Mouse (Mus musculus): ENCODE results near the gene Taf5. TPM values are rescaled to one million over a fixed set of nuclear protein-coding genes. Genes with fewer than 3 reads are reported as not detected.

Taf5 gene
- polyA plus RNA-seq, 1 experiment, result 2.4 TPM

DNA sequence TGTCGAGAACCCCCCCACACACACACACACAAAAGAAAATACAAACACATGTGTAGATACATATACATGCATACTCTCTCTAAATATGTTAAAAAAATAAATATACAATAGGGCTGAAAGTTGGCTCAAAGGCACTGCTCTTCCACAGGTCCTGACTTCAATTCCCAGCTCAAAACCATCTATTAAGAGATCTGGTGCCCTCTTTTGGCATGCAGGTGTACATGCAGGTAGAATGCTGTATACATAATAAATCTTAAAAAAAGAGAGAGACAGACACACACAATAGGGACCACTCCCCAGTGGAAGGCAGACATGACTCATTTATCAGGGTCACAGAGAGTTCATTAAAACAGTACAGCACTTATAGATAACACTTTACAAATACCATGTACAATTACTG is 21.2 kb upstream of the Taf5 start:
- WGBS, result 93% methylated on average over 1 of the region's 1 CpGs
- DNase-seq (ENCODE audit: low read depth in 1 of 2, low spot score in 2 of 2), result no peak
- H3K36me3 ChIP-seq (ENCODE audit: control insufficient read depth, insufficient read depth, low read length), result peaks cover 7% of the 10 kb centered on the region
- H3K27ac ChIP-seq (ENCODE audit: insufficient read depth, low read length), result no peak overlapping the region
- H3K27me3 ChIP-seq (ENCODE audit: control insufficient read depth, insufficient read depth, low read length), result no peaks in the 10 kb centered on the region
- H3K4me3 ChIP-seq (ENCODE audit: extremely low read depth, insufficient read depth, insufficient read length), result no peak overlapping the region
- peaks cover 3% of the 10 kb centered on the region; the same call in 1 of the 2 replicates for H3K4me1 ChIP-seq (ENCODE audit: control insufficient read depth, insufficient read depth, insufficient read length)
- no peak for TF ChIP-seq POLR2A (IDR thresholded peaks at IDR 0.05; ENCODE audit: low read depth, low read length)
- TF ChIP-seq CTCF (IDR thresholded peaks at IDR 0.05; ENCODE audit: extremely low read depth, insufficient read depth, insufficient read length, insufficient replicate concordance), result no peak

DNA sequence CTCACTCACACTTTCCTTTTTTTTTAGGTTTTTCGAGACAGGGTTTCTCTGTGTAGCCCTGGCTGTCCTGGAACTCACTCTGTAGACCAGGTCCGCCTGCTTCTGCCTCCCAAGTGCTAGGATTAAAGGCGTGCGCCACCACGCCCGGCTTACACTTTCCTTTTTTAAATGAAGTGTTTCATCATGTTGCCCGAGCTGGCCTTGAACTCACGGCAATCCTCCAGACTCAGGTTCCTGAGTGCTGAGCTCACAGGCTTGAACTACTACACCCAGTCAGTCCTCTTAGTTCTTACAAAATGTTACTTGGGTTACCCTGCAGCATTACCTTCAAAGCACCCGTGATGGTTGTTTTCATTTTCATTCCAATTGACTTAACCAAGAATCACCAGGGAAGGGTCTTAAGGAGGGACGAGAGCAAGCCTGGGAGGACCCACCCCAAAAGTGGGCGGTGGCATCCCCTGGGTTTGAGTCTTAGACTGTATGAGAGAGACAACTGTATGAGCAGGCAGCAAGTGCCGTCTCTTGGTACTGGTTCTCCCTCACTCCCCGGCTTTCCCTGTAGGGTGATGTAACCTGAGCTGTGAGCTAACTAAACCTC is 20.2 kb upstream of the Taf5 start:
- no peak for DNase-seq (ENCODE audit: low read depth in 1 of 2, low spot score in 2 of 2)
- WGBS, result 92% methylated on average over 13 of the region's 13 CpGs
- Histone ChIP-seq H3K4me1 (ENCODE audit: control insufficient read depth, insufficient read depth, insufficient read length) (peaks cover 3% of the 10 kb centered on the region; the same call in 1 of the 2 replicates), H3K4me3 (ENCODE audit: extremely low read depth, insufficient read depth, insufficient read length) (no peak overlapping the region), H3K36me3 (ENCODE audit: control insufficient read depth, insufficient read depth, low read length) (peaks cover 7% of the 10 kb centered on the region), H3K27ac (ENCODE audit: insufficient read depth, low read length) (no peak overlapping the region), H3K27me3 (ENCODE audit: control insufficient read depth, insufficient read depth, low read length) (no peaks in the 10 kb centered on the region)
- TF ChIP-seq POLR2A (IDR thresholded peaks at IDR 0.05; ENCODE audit: low read depth, low read length) (no peak), CTCF (IDR thresholded peaks at IDR 0.05; ENCODE audit: extremely low read depth, insufficient read depth, insufficient read length, insufficient replicate concordance) (no peak)

DNA sequence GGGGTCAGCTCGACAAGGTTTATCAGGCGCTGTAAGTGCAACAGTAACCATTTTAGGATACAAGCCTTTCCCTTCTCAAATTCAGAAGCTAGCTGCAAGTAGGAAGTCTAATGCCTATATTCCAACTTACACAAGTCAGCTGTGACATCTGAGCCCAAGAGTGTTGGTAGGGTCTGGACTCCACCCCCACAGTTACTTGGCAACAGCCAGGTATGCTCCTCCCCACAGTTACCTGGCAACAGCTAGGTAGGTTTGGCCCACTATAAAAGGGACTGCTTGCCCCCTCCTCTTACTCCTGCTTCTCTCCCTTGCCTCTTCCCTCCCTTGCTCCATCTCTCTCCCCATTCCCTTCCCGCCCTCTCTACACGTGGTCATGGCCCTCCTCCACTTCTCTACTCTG is 18.5 kb upstream of the Taf5 start:
- peaks cover 3% of the 10 kb centered on the region; the same call in 1 of the 2 replicates for H3K4me1 ChIP-seq (ENCODE audit: control insufficient read depth, insufficient read depth, insufficient read length)
- DNase-seq (ENCODE audit: low read depth in 1 of 2, low spot score in 2 of 2), result no peak
- TF ChIP-seq CTCF (IDR thresholded peaks at IDR 0.05; ENCODE audit: extremely low read depth, insufficient read depth, insufficient read length, insufficient replicate concordance), result no peak
- no peak for TF ChIP-seq POLR2A (IDR thresholded peaks at IDR 0.05; ENCODE audit: low read depth, low read length)
- no peak overlapping the region for H3K27ac ChIP-seq (ENCODE audit: insufficient read depth, low read length)
- WGBS, result 80% methylated on average over 4 of the region's 4 CpGs
- H3K36me3 ChIP-seq (ENCODE audit: control insufficient read depth, insufficient read depth, low read length), result peaks cover 7% of the 10 kb centered on the region
- no peak overlapping the region for H3K4me3 ChIP-seq (ENCODE audit: extremely low read depth, insufficient read depth, insufficient read length)
- H3K27me3 ChIP-seq (ENCODE audit: control insufficient read depth, insufficient read depth, low read length), result no peaks in the 10 kb centered on the region

DNA sequence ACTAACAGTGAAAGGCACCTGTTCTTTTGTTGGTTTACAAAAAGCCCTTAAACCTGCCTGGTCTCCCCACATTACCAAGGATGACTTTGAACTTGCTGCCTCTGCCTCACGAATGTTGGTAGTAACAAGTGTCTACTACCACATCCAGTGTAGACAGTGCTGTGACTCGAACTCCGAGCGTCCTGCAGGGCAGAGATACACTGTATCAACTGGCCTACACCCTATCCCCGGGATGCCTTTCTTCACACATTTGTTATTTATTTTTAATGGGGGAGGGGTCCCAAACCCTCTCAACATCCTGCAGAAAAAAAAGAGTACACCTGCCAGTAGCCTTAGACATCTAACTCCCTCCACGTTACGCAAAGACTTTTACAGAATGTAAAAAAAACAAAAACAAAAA is 17.7 kb upstream of the Taf5 start:
- no peak for DNase-seq (ENCODE audit: low read depth in 1 of 2, low spot score in 2 of 2)
- peak overlapping the region; percentile 87; the same call in 1 of the 2 replicates for H3K4me3 ChIP-seq (ENCODE audit: extremely low read depth, insufficient read depth, insufficient read length)
- H3K4me1 ChIP-seq (ENCODE audit: control insufficient read depth, insufficient read depth, insufficient read length), result peaks cover 3% of the 10 kb centered on the region; the same call in 1 of the 2 replicates
- H3K27me3 ChIP-seq (ENCODE audit: control insufficient read depth, insufficient read depth, low read length), result no peaks in the 10 kb centered on the region
- H3K27ac ChIP-seq (ENCODE audit: insufficient read depth, low read length), result no peak overlapping the region
- WGBS, result 12% methylated on average over 7 of the region's 7 CpGs
- TF ChIP-seq POLR2A (IDR thresholded peaks at IDR 0.05; ENCODE audit: low read depth, low read length) (no peak), CTCF (IDR thresholded peaks at IDR 0.05; ENCODE audit: extremely low read depth, insufficient read depth, insufficient read length, insufficient replicate concordance) (no peak)
- peaks cover 7% of the 10 kb centered on the region for H3K36me3 ChIP-seq (ENCODE audit: control insufficient read depth, insufficient read depth, low read length)

DNA sequence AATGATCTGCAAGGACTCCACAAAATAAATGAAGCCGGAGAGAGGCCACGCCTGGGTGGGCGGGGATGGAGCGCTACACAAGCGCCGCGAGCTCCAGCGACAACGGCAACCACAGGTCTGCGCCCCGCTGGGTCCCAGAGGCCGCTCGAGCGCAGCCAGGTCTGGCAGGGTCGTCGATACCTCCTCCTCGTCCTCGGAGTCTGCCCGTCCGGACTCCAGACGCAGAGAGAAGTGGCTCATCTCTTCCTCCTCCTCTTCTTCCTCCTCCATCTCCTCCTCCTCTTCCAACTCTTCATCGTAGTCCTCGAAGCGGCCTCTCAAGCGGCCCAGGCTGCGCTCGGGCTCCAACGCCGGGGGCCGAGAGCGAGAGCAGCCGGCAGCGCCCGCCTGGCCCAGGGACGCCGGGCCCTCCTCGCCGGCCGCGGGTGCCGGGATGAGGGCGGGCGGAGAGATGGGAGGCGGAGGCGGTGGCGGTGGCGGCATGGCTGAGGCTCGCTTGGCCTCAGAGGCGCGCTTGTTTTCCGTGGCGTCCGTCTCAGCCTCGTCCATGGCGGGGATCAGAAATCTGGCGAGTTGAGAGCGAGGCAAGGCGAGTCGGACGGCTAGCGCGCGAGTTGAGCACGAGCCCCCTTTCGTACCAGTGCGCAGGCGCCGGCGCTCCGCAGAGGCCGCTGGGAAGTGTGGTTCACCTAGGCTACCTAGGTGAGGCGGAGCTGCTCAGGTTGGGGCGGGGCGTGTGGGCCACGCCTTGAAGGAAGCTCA is 17.1 kb upstream of the Taf5 start, which contains the start of gene Pcgf6:
Gene Pcgf6 (minus strand): TSS at position 636 of the 762 bp plus-strand sequence.
- H3K4me3 ChIP-seq (ENCODE audit: extremely low read depth, insufficient read depth, insufficient read length), result peak within 1 kb of the TSS; percentile 87

DNA sequence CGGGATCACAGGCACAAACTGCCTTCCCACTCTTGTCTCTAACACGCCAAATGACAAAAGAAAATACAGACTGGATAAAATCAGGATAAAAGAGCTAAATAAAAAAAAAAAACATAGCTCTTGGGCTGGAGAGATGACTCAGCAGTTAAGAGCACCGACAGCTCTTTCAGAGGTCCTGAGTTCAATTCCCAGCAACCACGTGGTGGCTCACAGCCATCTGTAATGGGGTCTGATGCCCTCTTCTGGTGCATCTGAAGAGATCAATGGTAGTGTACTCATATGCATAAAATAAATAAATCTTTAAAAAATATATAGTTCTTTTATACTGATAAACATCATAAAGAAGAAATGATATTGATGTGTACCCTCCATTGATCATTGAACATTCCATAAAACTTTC is 14.6 kb upstream of the Taf5 start:
- TF ChIP-seq CTCF (IDR thresholded peaks at IDR 0.05; ENCODE audit: extremely low read depth, insufficient read depth, insufficient read length, insufficient replicate concordance) (no peak), POLR2A (IDR thresholded peaks at IDR 0.05; ENCODE audit: low read depth, low read length) (no peak)
- Histone ChIP-seq H3K27me3 (ENCODE audit: control insufficient read depth, insufficient read depth, low read length) (no peaks in the 10 kb centered on the region), H3K4me1 (ENCODE audit: control insufficient read depth, insufficient read depth, insufficient read length) (peaks cover 3% of the 10 kb centered on the region; the same call in 1 of the 2 replicates), H3K27ac (ENCODE audit: insufficient read depth, low read length) (no peak overlapping the region), H3K36me3 (ENCODE audit: control insufficient read depth, insufficient read depth, low read length) (no peaks in the 10 kb centered on the region), H3K4me3 (ENCODE audit: extremely low read depth, insufficient read depth, insufficient read length) (no peak overlapping the region)
- DNase-seq (ENCODE audit: low read depth in 1 of 2, low spot score in 2 of 2), result no peak
- WGBS, result 78% methylated on average over 4 of the region's 4 CpGs

More for the DNA sequence above, 17.1 kb upstream of the Taf5 start, which contains the start of gene Pcgf6:
- TF ChIP-seq CTCF (IDR thresholded peaks at IDR 0.05; ENCODE audit: extremely low read depth, insufficient read depth, insufficient read length, insufficient replicate concordance) (no peak), POLR2A (IDR thresholded peaks at IDR 0.05; ENCODE audit: low read depth, low read length) (no peak)
- under 1% methylated on average over 75 of the region's 75 CpGs for WGBS
- peaks cover 7% of the 10 kb centered on the region for H3K36me3 ChIP-seq (ENCODE audit: control insufficient read depth, insufficient read depth, low read length)
- H3K27ac ChIP-seq (ENCODE audit: insufficient read depth, low read length), result peak within 1 kb of the TSS; percentile 85
- DNase-seq (ENCODE audit: low read depth in 1 of 2, low spot score in 2 of 2), result peak; percentile 68 to 88
- peaks cover 3% of the 10 kb centered on the region; the same call in 1 of the 2 replicates for H3K4me1 ChIP-seq (ENCODE audit: control insufficient read depth, insufficient read depth, insufficient read length)
- H3K27me3 ChIP-seq (ENCODE audit: control insufficient read depth, insufficient read depth, low read length), result no peaks in the 10 kb centered on the region

Data from spleen, adult 2 months (tissue).